Mouse (Mus musculus) left cerebral cortex, postnatal 36 days (tissue): Measurements from ENCODE around the gene Ercc8. TPM values are rescaled to one million over a fixed set of nuclear protein-coding genes. Genes with fewer than 3 reads are reported as not detected.

ENCODE experiments used
- DNase-seq, 2 experiments: peaks; one replicate each; pipeline ENCODE4 v3.0.0; 2021 to 2022; ENCODE audit warnings: low spot score in 2 of 2, mixed read lengths in 1 of 2
- intact Hi-C: fragments of 180-260 bp; cut with DNase I; formaldehyde crosslinking; loops from one replicate; pipeline ENCODE4 v1.15.1; 2025
- total RNA-seq, 2 experiments: library from RNA; stranded (reverse); gene quantifications; 2 replicates each; pipeline ENCODE4 v1.2.3; 2021

Gene Ercc8
- total RNA-seq = 10 to 100 TPM; 16.3 to 19.5 TPM

DNA sequence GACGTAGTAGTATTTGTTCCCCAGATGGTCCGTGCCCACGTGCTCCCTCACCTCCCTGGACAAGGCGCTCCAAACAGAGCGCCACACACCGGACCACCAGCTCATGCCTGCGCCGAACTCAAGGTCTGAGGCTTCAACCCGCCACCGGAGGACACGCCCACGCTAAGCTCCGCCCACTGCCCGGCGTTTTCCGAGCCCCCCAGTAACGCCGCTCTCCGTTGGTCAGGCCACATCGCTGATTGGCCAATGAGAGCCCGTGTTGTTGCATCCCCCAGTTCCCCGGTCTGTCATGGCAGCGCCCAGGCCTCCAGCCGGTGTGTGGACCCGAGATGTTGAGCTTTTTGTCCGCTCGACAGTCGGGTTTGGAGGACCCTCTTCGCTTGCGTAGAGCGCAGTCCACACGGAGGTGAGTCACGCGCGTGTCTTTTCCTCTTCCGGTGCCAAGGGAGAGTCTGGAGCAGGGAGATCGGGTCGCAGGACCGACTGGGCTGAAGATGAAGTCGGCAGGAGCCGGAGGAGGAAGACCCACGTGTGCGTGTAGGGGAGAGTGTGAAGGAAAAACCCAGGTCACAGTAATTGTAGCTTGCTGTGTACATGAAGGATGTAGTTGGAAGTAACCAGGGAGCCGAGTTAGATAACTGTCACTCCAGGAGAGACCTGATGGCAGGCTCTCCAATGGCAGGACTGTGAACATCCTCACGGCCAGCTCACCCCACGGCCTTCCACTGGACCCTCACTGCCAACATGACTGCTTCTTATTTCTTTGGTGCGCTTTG lies at the start of gene Ercc8, which contains the start of gene Ndufaf2:
Gene Ercc8 (plus strand): TSS at position 267 of the 776 bp plus-strand sequence.
Gene Ndufaf2 (minus strand): TSS at position 159 of the 776 bp plus-strand sequence.
- peak; percentile 94 to 96 for DNase-seq
- intact Hi-C loops = loop anchor here (5.0 to 10.0 kb wide), 2 partner anchors 394 to 696 kb away; no protein-coding TSS in a partner anchor

DNA sequence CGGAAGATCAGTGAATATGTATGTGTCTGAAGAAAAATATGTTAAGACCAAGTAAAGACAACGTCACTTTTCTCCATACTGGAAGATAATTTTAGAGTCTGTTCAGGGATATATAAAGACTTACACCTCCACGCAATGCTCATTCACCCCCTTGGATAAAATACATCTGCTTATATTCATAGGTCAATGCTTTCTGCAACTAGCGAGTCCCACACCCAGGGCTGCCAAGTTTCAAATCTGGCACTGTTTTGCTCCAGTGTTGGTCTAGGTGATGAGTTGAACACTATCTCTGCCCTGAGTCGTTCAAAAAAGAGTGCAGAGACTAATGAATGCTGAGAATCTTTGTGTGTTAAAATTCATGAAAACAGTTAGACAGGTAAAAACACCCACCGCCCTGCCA lies 47.6 kb upstream of the Ercc8 start:
- intact Hi-C loops = no loop called here

DNA sequence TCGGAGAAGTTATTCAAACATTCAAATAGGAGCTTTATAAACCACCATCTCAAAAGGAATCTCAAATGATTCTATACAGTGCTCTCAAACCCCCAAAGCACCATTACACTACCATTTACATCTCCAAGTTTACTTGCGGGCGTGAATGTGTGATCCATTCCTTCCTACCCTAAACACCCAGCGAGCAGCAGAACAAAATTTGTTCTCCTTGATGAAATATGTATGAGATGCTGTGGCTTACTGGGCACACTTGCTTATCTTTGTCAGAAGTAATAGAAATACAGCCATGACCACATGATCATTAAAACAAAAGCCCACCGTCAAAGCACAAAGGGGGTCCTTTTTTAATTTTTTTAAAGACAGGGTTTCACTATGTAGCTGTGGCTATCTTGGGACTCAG lies 45.0 kb upstream of the Ercc8 start:
- intact Hi-C loops = no loop called here

More for the DNA sequence above, 47.6 kb upstream of the Ercc8 start:
- no peak for DNase-seq

DNA sequence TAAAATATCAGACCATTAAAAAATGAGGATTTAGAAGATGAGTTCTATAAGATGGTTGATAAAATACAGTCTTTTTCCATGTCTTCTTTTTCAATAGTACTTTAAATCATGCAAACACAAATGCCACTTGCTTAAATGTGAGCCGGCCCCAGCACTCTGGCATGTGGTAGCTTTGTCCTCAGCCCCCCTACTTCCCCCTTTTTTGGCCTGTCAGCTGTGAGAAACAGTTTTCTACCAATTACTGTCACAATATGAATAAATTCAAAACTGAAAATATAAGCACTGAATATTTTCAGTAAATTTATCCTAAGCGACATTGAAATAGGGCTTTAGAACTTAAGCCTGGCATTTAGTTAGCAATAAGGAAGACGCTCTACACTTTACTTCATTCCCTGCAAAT lies 44.3 kb upstream of the Ercc8 start:
- DNase-seq = no peak
- intact Hi-C loops = no loop called here

More for the DNA sequence above, 45.0 kb upstream of the Ercc8 start:
- no peak for DNase-seq

DNA sequence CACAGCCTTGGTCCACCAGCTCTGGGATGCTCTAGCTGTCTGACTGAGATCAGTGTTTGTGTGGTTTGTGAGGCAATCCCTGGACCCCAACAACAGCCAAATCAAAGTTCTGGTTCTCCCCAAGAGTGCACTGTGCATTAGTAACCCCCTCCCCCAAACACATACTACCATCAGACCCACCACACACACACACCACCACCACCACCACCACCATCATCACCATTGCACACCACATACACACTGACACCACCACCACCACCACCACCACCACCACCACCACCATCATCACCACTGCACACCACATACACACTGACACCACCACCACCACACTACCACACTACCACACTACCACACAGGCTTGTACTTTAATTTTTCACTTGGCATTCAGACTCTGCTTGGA lies 40.9 kb upstream of the Ercc8 start:
- intact Hi-C loops = no loop called here
- no peak for DNase-seq

DNA sequence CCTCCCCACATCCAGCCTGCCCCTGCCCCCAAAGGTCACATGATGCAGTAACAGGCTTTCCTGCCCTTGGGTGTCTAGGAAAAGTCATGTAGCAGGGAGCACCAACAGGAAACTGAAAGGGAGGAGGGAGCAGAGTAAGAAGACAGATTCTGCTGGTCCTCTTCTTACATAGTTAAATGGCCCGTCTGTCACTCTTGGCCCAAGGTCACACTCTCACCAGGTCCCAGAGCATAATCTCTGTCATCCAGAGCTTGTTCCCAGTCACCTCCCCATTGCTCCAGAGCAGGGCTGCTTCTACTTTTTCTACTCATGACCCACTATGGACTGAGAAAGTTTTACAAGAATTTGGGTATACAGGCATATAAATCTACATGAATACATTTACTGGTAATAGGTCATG lies 40.3 kb upstream of the Ercc8 start:
- intact Hi-C loops = no loop called here
- no peak for DNase-seq

DNA sequence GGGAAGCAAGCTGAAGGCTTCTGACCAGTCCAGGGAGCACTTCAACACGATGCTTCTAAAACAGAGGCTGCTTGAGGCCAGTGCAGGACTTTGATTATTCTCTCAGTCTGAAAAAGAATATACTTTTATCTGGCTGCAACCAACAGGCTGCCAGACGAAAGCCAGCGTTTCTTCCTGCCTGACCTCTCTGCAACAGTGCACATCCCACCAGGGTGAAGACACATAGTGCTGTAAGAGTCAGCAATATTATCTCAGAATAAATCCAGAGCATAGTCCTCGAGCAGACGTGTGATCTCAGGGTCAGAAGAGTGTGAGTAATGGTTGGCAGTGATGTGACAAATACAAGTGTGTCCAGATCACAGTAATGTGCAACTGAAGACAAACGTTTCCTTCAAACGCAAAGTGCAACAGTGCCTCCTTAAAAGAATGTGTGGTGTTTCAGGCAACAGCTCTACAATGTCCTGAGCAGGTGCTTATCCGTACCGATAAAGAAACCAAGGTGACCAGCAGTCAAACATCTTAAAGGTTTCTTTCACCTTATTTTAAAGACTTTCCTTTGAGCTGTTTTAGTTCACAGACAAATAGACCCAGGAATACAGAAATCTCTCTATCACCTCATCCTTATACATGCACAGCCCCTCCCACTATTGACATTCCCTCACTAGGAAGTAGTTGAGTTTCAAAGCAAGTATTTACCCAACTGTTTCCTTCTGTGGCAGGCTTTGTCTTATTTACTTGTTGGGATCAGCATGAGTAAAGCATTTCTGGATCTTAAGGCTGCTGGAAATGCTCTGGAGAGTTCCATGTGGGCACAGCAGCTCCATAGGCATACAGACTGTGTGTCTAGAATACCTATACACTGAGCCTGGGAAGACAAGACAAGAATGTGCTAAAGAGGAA lies 38.9 kb upstream of the Ercc8 start:
- no peak for DNase-seq
- intact Hi-C loops = loop anchor here (10.0 kb wide), 1 partner anchor 225 kb away; no protein-coding TSS in a partner anchor

DNA sequence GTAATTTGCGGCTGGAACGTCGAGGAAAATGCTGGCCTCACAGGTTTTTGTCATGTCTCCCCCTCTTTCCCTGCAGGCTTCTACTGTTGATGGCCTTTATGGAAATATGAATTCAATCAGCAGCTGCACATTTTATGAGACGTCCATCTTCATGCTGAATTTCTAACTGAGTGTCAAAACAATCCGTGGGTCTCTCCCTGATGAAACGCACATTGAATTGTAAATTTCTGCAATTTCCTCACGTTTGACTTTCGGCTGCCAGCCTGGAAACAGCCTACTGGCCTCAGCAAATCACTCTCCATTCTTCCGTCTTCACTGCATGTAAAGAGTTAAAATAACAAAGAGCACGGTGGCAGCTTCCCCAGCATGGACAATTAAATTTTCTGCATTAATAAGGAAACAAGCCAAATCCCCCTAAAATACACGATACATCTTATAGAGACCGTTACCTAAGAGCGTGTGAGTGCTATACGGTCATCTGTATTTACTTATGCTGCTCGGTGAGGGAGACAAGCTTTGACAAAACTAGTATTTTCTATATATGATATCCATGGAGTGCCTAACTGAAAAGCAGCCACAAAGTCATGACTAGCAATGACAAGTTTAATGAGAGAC lies 35.3 kb upstream of the Ercc8 start:
- no peak for DNase-seq
- intact Hi-C loops = loop anchor here (10.0 kb wide), 1 partner anchor 228 kb away; no protein-coding TSS in a partner anchor

DNA sequence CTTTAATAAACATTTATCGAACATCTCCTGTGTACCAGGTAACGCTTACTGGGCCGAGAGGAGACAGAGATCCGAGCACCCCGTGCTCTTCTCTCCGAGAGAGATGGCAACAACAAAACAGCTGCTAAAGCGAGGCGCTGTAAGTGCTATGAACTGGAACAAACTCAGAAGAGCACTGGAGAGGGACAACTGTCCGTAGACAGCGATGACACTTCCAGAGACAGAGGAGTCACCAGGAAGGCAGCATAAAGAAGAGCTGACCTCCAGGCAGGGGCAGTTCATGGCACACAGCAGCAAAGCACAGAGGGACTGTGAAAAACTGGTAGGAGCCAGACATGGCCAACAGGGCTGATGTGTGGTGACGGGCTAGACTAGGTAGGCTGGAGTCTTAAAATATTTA lies 34.4 kb upstream of the Ercc8 start:
- no peak for DNase-seq
- intact Hi-C loops = loop anchor here (10.0 kb wide), 1 partner anchor 229 kb away; no protein-coding TSS in a partner anchor

DNA sequence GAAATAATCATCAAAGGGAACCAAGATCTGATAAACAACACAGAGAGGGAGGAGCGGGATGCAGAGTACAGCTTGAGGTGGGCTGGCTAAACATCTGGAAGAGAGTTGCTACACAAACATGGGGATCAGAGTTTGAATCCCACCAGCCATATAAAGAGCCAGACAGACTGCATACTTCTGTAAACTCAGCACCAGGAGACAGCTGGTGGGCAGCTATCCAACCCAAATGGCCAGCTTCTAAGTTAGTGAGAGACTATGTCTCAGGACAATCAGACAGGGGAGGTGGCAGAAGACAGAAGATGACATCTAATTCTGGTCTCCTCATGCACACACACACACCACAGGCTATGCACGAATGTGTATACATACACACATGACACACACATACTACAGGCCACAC lies 32.3 kb upstream of the Ercc8 start:
- intact Hi-C loops = loop anchor here (10.0 kb wide), 1 partner anchor 231 kb away; no protein-coding TSS in a partner anchor
- DNase-seq = no peak

DNA sequence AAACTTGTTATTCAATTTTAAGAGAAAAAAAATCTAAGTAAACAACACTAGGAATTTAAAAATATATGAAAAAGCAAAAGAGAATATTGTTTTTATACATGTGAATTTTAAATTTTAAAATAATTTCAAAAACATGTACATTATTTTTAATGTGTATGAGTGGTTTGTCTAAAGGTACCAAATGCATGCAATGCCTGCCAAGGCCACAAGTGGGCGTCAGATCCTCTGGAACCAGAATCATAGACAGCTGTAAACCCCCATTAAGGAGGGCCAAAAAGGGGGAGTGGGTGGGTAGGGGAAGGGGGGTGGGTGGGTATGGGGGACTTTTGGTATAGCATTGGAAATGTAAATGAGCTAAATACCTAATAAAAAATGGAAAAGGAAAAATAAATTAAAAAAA lies 31.4 kb upstream of the Ercc8 start:
- no peak for DNase-seq
- intact Hi-C loops = loop anchor here (10.0 kb wide), 1 partner anchor 232 kb away; no protein-coding TSS in a partner anchor

DNA sequence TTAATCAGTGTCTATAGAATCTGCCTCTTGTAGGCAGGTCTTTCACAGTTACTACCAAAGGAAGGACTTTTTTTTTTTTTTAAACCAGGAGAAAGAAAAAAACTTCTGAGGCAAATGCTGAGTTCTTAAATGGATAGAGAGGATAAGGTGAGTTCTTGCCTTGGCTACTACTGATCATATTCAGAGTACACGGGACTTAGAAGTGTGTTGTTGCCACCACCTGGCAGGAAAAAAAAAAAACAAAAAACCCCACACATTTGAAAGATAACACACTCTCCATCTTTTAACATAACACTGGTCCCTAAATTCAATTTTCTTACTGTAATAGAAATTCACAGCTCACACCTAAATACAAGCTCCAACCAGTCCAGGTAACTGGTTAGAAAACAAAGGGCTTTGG lies 30.6 kb upstream of the Ercc8 start:
- intact Hi-C loops = loop anchor here (10.0 kb wide), 1 partner anchor 233 kb away; no protein-coding TSS in a partner anchor
- no peak for DNase-seq

DNA sequence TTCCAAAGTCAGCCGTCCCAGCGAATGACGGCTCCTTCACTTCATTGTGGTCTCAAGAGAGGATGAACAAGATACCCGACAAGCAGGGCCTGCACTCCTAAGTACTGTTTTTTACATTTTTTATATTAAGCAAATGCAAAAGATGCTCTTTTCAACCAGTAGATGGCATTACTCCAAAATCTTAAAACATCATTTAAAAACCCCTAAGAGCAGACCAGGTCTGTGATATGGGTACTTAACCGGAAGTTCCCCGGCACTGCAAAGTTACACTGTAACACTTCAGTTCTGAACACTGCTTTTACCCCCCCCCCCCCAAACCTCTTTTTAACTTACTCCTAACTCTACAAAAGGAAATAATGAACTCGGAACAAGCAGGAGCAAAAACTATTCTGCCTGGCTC lies 29.5 kb upstream of the Ercc8 start:
- intact Hi-C loops = loop anchor here (10.0 kb wide), 1 partner anchor 234 kb away; no protein-coding TSS in a partner anchor

DNA sequence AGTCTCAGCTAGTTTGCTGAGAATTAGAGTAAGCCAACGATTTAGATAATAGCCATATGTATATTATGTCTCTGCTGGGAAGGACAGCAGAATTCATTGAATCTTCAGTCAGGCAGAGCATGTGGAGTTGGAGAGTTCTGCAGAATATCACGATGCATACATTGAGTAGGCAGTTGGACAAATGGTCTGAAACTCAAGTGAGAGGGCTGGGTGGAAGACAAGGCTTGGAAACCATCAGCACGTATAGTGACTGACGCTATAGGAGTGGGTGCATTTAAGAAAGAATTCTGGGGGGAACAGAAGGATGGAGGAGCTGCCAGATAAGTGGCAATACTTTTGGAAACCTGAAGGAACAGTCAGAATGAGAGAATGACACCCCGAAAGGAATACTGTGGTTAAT lies 27.8 kb upstream of the Ercc8 start:
- intact Hi-C loops = loop anchor here (5.0 kb wide), 1 partner anchor 88 kb away; the partner anchor contains the start of gene Smim15
- DNase-seq = peak; percentile 19 to 33

More for the DNA sequence above, 29.5 kb upstream of the Ercc8 start:
- no peak for DNase-seq

DNA sequence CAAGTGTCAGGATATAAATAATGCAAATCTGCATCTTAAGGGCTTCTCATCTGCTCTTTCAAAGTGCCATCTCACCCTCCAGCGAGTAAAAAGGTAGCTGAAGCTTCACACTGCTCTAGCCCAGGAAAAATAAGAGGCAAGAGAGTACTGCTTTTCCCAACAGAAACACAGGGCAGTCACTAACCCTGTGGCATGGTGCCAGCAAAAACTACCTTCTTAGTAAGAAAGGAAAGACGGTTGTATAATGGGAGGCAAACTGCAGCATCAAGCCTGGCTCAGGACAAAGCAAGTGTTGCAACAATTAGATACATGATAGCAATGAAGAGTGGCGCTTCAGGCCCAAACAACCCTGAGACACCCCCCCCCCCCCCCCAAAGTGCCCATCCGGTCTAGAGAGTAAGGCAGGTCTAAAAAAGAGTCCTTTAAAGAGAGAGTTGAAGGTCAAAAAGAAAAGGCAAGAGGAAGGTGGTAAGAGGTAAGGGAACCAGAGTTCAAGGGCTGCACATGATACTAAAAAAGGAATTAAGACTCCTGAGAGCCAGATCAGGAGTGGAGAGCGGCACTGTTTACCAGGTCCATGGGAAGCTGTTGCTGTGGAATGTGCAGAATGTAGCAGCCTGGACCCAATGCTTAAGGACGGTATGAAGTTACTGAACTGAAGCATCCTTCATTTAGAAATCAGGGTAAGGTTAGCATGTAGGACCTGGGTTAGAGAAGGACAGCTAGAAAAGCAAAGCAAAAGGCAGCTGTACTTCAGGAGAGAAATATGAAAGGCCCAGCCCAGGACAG lies 26.3 kb upstream of the Ercc8 start:
- DNase-seq = no peak
- intact Hi-C loops = loop anchor here (5.0 kb wide), 1 partner anchor 90 kb away; the partner anchor contains the start of gene Smim15

DNA sequence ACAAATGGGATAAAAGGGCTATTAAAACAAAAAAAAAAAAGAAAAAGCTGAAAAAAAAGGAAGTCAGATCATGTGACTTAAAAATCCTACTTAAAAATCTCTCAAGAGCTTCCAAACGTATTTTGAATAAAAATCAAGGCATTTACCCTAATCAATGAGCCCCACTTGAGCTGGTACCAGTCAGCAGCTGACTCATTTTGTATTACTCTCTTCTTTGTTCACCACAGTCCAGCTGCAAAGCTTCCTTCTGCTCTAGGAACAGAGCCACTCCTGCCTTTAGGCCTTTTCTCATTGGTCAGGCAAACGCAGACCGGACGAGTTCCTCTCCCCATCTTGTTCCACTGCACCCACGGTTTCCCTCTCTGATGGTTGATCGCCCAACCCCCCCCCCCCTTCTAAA lies 22.9 kb upstream of the Ercc8 start:
- no peak for DNase-seq
- intact Hi-C loops = no loop called here

DNA sequence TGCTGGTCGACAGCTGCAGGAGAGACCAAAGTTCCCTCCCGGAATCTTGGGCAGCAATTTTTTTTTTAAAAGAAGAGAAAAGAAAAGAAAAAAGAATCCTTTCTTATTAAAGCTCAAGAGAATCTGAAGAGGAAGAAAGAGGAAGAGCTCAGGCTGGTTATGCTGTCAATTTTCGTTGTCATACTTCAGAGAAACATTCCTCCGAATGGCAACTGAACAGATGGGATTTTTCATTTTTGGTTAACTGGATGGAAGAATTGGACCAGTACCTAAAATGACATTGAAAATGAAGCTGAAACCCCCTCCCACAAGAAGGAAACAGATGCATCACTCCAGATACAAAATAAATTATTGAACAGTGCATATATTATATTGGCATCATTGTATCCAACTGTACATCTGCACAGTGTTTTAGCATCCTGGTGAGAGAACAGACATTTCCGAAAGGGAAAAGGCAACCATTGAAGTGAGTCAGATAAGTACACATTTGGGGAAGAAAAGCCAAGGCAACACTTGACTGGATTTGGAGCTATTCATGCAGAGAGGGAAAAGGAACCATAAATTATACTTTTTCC lies 20.0 kb upstream of the Ercc8 start:
- intact Hi-C loops = no loop called here
- DNase-seq = no peak

DNA sequence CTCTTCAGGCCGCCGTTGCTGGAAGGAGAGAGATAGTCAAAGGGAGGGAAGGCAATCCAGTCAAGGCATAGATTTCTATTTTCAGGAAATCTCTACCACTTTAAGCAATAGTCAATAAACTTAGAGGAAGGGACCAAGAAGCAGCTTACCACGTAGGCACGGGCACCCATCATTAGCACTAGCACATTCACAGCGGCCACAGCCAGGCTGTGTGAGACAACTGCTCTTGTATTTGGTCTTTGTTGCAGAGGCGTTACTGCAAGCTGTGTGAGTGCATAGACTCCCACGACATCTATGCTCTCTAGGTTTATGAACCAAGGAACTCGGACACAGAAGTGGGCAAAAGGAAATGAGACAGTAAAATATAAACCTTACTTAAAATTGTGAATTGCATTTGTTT lies 14.4 kb upstream of the Ercc8 start:
- intact Hi-C loops = no loop called here
- no peak for DNase-seq
